Mouse (Mus musculus): ENCODE results near the gene Erbb4. TPM values are rescaled to one million over a fixed set of nuclear protein-coding genes. Genes with fewer than 3 reads are reported as not detected.

Erbb4 gene
- polyA plus RNA-seq, 1 experiment from 2014 or later: 0.35 TPM

DNA sequence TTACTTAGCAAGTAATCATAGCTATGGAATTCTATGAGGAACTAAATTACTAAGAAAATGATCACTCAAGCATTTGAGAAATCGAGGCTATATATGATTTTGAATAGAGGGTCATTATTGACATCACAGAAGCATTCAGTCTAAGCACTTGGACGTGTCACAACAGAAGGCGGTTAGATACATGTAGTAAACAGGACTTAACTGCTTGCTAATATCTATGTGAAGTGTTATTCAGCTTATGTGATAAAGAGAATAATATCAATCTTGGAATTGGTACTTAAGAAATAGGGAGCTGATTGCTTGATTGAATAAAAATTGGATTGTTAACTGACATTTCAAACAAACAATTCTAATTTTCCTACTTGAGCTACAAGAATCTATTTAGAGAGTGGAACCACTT is 190.0 kb downstream of the Erbb4 start:
- H3K4me3 ChIP-seq (replicated peaks; ENCODE audit: low read length): no peak overlapping the region
- 75% methylated on average over 3 of the region's 3 CpGs for WGBS

DNA sequence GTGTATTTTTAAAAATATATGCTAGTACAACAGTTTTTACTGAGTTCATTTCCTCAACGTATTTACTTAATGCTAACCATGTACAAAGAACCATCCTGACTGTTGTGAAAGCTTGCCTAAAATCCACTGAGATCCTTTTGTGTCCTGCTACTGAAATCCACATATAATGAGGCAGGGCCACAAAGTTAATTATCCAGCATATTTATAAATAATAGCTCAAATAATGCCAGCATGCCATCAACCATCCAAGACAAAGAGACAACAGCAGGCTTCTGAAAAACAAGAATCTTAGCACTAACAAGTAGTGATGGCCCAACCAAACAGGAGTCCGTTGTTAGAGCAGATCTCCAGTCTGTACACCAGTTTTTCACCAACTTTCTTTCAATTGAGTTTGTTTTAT is 215.8 kb downstream of the Erbb4 start:
- Histone ChIP-seq H3K9me3 (replicated peaks; ENCODE audit: control insufficient read depth, low read length) (no peaks in the 10 kb centered on the region), H3K27me3 (ENCODE audit: control insufficient read depth, insufficient read depth, low read length) (no peaks in the 10 kb centered on the region), H3K36me3 (ENCODE audit: control insufficient read depth, insufficient read depth, low read length) (no peaks in the 10 kb centered on the region), H3K9ac (ENCODE audit: low read length) (no peak overlapping the region), H3K27ac (ENCODE audit: low read length) (no peak overlapping the region), H3K4me3 (replicated peaks; ENCODE audit: low read length) (no peak overlapping the region), H3K4me2 (ENCODE audit: low read depth, low read length) (no peak overlapping the region), H3K4me1 (ENCODE audit: control insufficient read depth, insufficient read depth, low read length) (no peaks in the 10 kb centered on the region)
- no peak for ATAC-seq (ENCODE audit: insufficient read depth, low FRiP score)
- WGBS: 79% methylated on average over 2 of the region's 2 CpGs

More for the DNA sequence above, 190.0 kb downstream of the Erbb4 start:
- Histone ChIP-seq H3K4me2 (ENCODE audit: low read depth, low read length) (no peak overlapping the region), H3K27me3 (ENCODE audit: control insufficient read depth, insufficient read depth, low read length) (no peaks in the 10 kb centered on the region), H3K36me3 (ENCODE audit: control insufficient read depth, insufficient read depth, low read length) (no peaks in the 10 kb centered on the region), H3K27ac (ENCODE audit: low read length) (no peak overlapping the region), H3K9me3 (replicated peaks; ENCODE audit: control insufficient read depth, low read length) (no peaks in the 10 kb centered on the region), H3K9ac (ENCODE audit: low read length) (no peak overlapping the region), H3K4me1 (ENCODE audit: control insufficient read depth, insufficient read depth, low read length) (no peaks in the 10 kb centered on the region)
- ATAC-seq (ENCODE audit: insufficient read depth, low FRiP score): no peak

DNA sequence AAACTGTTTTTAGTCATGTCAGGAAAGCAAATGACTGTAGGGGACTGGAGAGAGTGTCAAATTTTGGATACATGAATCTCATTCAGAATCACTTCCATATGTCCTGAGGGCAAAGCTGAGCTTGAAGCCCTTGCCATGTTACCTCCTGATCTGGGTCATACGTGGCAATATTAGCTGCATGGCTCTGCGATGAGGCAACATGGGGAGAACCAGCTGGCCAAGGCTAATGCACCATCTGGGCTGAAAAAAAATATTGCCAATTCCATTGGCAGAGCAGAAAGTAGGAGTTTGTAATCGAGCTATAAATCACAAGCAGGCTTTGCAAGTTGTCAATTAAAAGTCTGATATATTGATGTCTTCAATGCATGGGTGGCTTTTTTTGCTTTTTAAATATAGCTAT is 221.0 kb downstream of the Erbb4 start:
- Histone ChIP-seq H3K27ac (ENCODE audit: low read length) (no peak overlapping the region), H3K9me3 (replicated peaks; ENCODE audit: control insufficient read depth, low read length) (no peaks in the 10 kb centered on the region), H3K27me3 (ENCODE audit: control insufficient read depth, insufficient read depth, low read length) (no peaks in the 10 kb centered on the region), H3K36me3 (ENCODE audit: control insufficient read depth, insufficient read depth, low read length) (no peaks in the 10 kb centered on the region), H3K4me1 (ENCODE audit: control insufficient read depth, insufficient read depth, low read length) (no peaks in the 10 kb centered on the region), H3K4me3 (replicated peaks; ENCODE audit: low read length) (no peak overlapping the region), H3K9ac (ENCODE audit: low read length) (no peak overlapping the region), H3K4me2 (ENCODE audit: low read depth, low read length) (no peak overlapping the region)
- WGBS: 67% methylated on average over 3 of the region's 3 CpGs
- ATAC-seq (ENCODE audit: insufficient read depth, low FRiP score): no peak

DNA sequence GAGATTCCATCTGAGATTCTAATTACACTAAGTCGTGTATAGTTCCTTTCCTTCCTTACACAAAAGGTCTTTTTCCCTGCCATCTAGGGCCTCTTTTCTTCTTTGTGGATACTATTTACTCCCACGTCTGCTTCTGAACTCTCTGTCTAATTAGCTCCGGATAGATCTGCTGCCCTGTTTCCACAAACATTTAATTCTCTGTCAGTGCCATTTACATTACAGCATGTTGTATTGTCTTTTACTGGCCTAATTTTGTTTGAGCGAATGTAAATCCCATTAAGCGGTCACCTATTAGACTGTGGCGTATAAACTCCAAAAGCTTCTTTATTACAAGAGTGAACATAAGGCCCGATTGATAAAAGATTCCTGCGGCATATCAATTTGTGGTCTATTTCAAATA is 232.9 kb downstream of the Erbb4 start:
- Histone ChIP-seq H3K4me1 (ENCODE audit: control insufficient read depth, insufficient read depth, low read length) (no peaks in the 10 kb centered on the region), H3K9ac (ENCODE audit: low read length) (no peak overlapping the region), H3K36me3 (ENCODE audit: control insufficient read depth, insufficient read depth, low read length) (no peaks in the 10 kb centered on the region), H3K27me3 (ENCODE audit: control insufficient read depth, insufficient read depth, low read length) (no peaks in the 10 kb centered on the region), H3K4me2 (ENCODE audit: low read depth, low read length) (no peak overlapping the region), H3K9me3 (replicated peaks; ENCODE audit: control insufficient read depth, low read length) (no peaks in the 10 kb centered on the region), H3K27ac (ENCODE audit: low read length) (no peak overlapping the region), H3K4me3 (replicated peaks; ENCODE audit: low read length) (no peak overlapping the region)
- no peak for ATAC-seq (ENCODE audit: insufficient read depth, low FRiP score)
- WGBS: 64% methylated on average over 8 of the region's 8 CpGs

DNA sequence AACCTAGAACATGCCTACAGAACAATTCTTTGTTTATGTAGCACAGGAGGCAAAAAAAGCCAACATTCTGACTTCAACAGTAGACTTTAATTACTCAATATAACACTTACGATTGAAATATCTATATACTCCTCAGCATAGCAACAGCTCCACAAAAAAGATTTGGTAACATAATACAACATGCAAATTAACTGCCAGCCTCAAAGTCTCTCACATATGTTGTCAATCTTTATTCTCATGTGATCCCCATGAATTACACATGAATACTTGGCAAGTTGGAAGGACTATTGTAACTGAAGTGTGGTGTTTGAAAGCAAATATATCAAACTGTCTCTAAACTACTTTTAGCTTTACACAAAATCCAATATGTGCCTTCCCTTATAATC is 234.2 kb downstream of the Erbb4 start:
- Histone ChIP-seq H3K9ac (ENCODE audit: low read length) (no peak overlapping the region), H3K27me3 (ENCODE audit: control insufficient read depth, insufficient read depth, low read length) (no peaks in the 10 kb centered on the region), H3K9me3 (replicated peaks; ENCODE audit: control insufficient read depth, low read length) (no peaks in the 10 kb centered on the region), H3K4me2 (ENCODE audit: low read depth, low read length) (no peak overlapping the region), H3K36me3 (ENCODE audit: control insufficient read depth, insufficient read depth, low read length) (no peaks in the 10 kb centered on the region), H3K4me3 (replicated peaks; ENCODE audit: low read length) (no peak overlapping the region), H3K27ac (ENCODE audit: low read length) (no peak overlapping the region), H3K4me1 (ENCODE audit: control insufficient read depth, insufficient read depth, low read length) (no peaks in the 10 kb centered on the region)
- 78% methylated on average over 1 of the region's 1 CpGs for WGBS
- no peak for ATAC-seq (ENCODE audit: insufficient read depth, low FRiP score)

DNA sequence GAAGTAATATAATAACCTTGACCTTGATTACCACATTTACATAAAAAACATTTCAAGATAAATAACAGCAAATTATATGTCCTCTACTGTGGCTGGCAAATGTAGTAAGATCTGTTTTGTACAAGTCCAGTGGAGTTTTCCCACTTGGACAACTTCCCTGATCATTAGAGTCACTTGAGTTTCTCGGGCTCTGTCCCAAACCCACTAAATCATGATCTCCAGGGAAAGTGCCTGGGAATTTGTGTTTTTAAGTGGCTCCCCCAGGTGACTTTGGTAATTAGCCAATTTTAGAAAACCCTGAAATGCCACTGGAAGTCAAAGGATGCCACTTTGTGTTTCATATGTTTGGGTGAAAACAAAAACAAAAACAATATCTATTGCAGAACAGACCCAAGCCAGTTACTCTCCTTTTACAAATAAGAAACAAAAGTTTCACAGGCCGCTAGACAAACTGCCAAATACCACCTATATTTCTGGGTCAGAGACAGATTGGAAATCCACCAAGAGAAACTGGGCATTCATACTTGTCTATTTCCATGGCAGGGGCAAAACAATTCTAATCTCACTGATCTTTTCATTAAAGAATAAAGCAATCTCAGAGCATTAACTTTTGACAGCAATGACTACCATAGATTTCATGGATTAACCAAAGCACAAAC is 234.8 kb downstream of the Erbb4 start:
- 59% methylated on average over 2 of the region's 2 CpGs for WGBS
- H3K27me3 ChIP-seq (ENCODE audit: control insufficient read depth, insufficient read depth, low read length): no peaks in the 10 kb centered on the region
- H3K4me3 ChIP-seq (replicated peaks; ENCODE audit: low read length): no peak overlapping the region
- no peak overlapping the region for H3K4me2 ChIP-seq (ENCODE audit: low read depth, low read length)
- H3K36me3 ChIP-seq (ENCODE audit: control insufficient read depth, insufficient read depth, low read length): no peaks in the 10 kb centered on the region
- no peaks in the 10 kb centered on the region for H3K9me3 ChIP-seq (replicated peaks; ENCODE audit: control insufficient read depth, low read length)
- H3K27ac ChIP-seq (ENCODE audit: low read length): no peak overlapping the region
- H3K4me1 ChIP-seq (ENCODE audit: control insufficient read depth, insufficient read depth, low read length): no peaks in the 10 kb centered on the region
- no peak for ATAC-seq (ENCODE audit: insufficient read depth, low FRiP score)
- no peak overlapping the region for H3K9ac ChIP-seq (ENCODE audit: low read length)

DNA sequence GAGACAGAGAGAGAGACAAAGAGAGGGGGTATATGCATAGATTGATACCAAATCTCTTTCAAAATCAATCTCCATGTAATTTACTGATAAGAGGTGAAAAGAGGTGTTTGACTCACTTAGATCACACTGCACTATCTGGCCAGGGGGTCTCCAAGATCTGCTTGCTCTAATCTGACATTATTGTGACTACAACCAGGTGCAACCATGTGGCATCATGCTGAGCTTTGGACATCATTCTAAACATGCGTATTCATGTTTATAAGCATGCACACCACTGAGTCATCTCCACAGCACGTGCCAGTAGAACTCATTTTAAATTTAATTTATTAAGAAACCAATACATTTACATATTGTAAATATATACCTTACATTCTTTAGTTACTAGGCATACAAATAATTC is 247.5 kb downstream of the Erbb4 start:
- Histone ChIP-seq H3K27me3 (ENCODE audit: control insufficient read depth, insufficient read depth, low read length) (no peaks in the 10 kb centered on the region), H3K9ac (ENCODE audit: low read length) (no peak overlapping the region), H3K36me3 (ENCODE audit: control insufficient read depth, insufficient read depth, low read length) (no peaks in the 10 kb centered on the region), H3K27ac (ENCODE audit: low read length) (no peak overlapping the region), H3K9me3 (replicated peaks; ENCODE audit: control insufficient read depth, low read length) (no peaks in the 10 kb centered on the region), H3K4me3 (replicated peaks; ENCODE audit: low read length) (no peak overlapping the region), H3K4me1 (ENCODE audit: control insufficient read depth, insufficient read depth, low read length) (no peaks in the 10 kb centered on the region), H3K4me2 (ENCODE audit: low read depth, low read length) (no peak overlapping the region)
- 81% methylated on average over 2 of the region's 2 CpGs for WGBS
- ATAC-seq (ENCODE audit: insufficient read depth, low FRiP score): no peak

DNA sequence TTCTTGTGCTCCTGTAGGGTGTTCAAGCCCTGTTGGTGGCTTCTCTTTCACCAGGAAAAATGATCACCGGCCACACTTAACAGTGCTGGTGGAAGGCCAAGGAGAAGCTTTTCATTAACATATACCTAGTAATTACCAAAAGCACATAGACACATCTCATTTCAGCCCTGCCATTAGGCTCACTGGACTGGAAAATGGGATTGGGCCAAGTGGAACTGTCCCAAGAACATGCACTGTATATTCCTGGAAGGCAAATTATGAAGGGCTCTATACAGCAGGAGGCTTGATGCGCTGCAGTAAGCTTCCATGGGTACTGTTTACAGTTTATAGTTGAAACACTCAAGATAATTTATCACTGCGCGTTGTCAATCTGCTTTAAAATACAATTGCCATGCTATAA is 248.4 kb downstream of the Erbb4 start:
- no peak overlapping the region for H3K4me3 ChIP-seq (replicated peaks; ENCODE audit: low read length)
- H3K27me3 ChIP-seq (ENCODE audit: control insufficient read depth, insufficient read depth, low read length): no peaks in the 10 kb centered on the region
- ATAC-seq (ENCODE audit: insufficient read depth, low FRiP score): no peak
- no peaks in the 10 kb centered on the region for H3K36me3 ChIP-seq (ENCODE audit: control insufficient read depth, insufficient read depth, low read length)
- H3K9me3 ChIP-seq (replicated peaks; ENCODE audit: control insufficient read depth, low read length): no peaks in the 10 kb centered on the region
- H3K4me2 ChIP-seq (ENCODE audit: low read depth, low read length): no peak overlapping the region
- H3K4me1 ChIP-seq (ENCODE audit: control insufficient read depth, insufficient read depth, low read length): no peaks in the 10 kb centered on the region
- WGBS: 94% methylated on average over 4 of the region's 4 CpGs
- no peak overlapping the region for H3K9ac ChIP-seq (ENCODE audit: low read length)
- no peak overlapping the region for H3K27ac ChIP-seq (ENCODE audit: low read length)

DNA sequence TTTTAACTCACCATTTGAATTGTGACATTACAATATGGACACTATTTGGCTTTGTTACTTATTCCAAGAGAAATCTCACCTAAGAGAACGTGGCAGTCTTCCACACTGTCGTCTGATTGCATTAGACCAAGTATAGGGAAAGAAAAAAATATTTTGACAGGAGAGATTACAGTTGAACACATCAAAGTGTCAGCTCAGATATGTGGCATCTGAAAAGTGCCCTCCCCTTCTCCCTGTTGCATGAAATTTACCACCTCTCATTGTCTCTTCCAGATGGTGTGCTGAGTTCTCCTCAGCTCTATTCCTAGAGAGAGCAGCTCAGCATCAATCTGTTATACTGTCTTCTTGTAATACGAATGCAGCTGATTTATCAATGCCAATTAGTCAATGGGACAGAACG is 268.5 kb downstream of the Erbb4 start:
- no peak overlapping the region for H3K4me2 ChIP-seq (ENCODE audit: low read depth, low read length)
- no peak for ATAC-seq (ENCODE audit: insufficient read depth, low FRiP score)
- no peaks in the 10 kb centered on the region for H3K4me1 ChIP-seq (ENCODE audit: control insufficient read depth, insufficient read depth, low read length)
- no peak overlapping the region for H3K4me3 ChIP-seq (replicated peaks; ENCODE audit: low read length)
- H3K36me3 ChIP-seq (ENCODE audit: control insufficient read depth, insufficient read depth, low read length): no peaks in the 10 kb centered on the region
- H3K27me3 ChIP-seq (ENCODE audit: control insufficient read depth, insufficient read depth, low read length): no peaks in the 10 kb centered on the region
- 54% methylated on average over 4 of the region's 4 CpGs for WGBS
- H3K9me3 ChIP-seq (replicated peaks; ENCODE audit: control insufficient read depth, low read length): no peaks in the 10 kb centered on the region
- H3K9ac ChIP-seq (ENCODE audit: low read length): no peak overlapping the region
- H3K27ac ChIP-seq (ENCODE audit: low read length): no peak overlapping the region

DNA sequence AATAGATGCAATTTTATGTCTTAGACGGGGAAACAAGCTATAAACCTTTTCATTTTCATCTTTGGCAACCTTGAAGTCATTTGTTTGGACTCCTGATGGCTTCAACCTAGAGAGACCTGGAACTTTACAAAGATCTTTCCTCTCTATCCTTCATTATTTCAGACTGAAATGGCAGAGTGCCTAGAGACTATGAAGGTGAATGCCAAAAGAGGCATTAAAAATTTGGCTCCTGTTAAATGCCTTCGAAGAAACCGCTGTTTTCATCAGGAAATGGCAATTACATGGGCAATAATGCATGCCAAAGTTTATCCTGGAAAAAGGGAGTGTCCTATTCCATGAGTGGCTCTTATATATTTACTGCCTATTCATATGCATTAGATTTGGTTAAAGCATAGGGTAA is 273.2 kb downstream of the Erbb4 start:
- no peak overlapping the region for H3K27ac ChIP-seq (ENCODE audit: low read length)
- no peaks in the 10 kb centered on the region for H3K27me3 ChIP-seq (ENCODE audit: control insufficient read depth, insufficient read depth, low read length)
- no peak for ATAC-seq (ENCODE audit: insufficient read depth, low FRiP score)
- H3K36me3 ChIP-seq (ENCODE audit: control insufficient read depth, insufficient read depth, low read length): no peaks in the 10 kb centered on the region
- H3K4me1 ChIP-seq (ENCODE audit: control insufficient read depth, insufficient read depth, low read length): no peaks in the 10 kb centered on the region
- H3K4me3 ChIP-seq (replicated peaks; ENCODE audit: low read length): no peak overlapping the region
- WGBS: 67% methylated on average over 3 of the region's 3 CpGs
- no peak overlapping the region for H3K9ac ChIP-seq (ENCODE audit: low read length)
- H3K4me2 ChIP-seq (ENCODE audit: low read depth, low read length): no peak overlapping the region
- no peaks in the 10 kb centered on the region for H3K9me3 ChIP-seq (replicated peaks; ENCODE audit: control insufficient read depth, low read length)
